Mouse (Mus musculus) heart, embryonic 13.5 days (tissue): Measurements from ENCODE around the gene Aqp8. TPM values are rescaled to one million over a fixed set of nuclear protein-coding genes. Genes with fewer than 3 reads are reported as not detected.

Experiments used
- ATAC-seq: fragments of 200-750 bp; cut with Nextera tagmentation; 2 replicates; pipeline ENCODE4 v1.8.0; 2017; ENCODE audit warnings: moderate TSS enrichment; ENCODE audit not compliant: insufficient number of reproducible peaks, low FRiP score, low TSS enrichment; ENCODE audit errors: extremely low read depth
- H3K27ac ChIP-seq: fragments of 300-500 bp; sonication (generic); replicated peaks from 2 replicates; pipeline ENCODE4 v1.5.1; 2015; ENCODE audit warnings: moderate library complexity, mild to moderate bottlenecking, inconsistent platforms
- H3K27me3 ChIP-seq: fragments of 300-500 bp; sonication (generic); replicated peaks from 2 replicates; pipeline ENCODE4 v1.6.1; 2015; ENCODE audit warnings: mild to moderate bottlenecking, inconsistent platforms
- H3K36me3 ChIP-seq: fragments of 300-500 bp; sonication (generic); 2 replicates; pipeline ENCODE4 v1.6.1; 2015; ENCODE audit warnings: mild to moderate bottlenecking, inconsistent platforms
- H3K4me1 ChIP-seq: fragments of 300-500 bp; sonication (generic); 2 replicates; pipeline ENCODE4 v1.6.1; 2015; ENCODE audit warnings: inconsistent platforms
- H3K4me2 ChIP-seq: fragments of 300-500 bp; sonication (generic); 2 replicates; pipeline ENCODE4 v1.6.1; 2015; ENCODE audit warnings: inconsistent platforms, mild to moderate bottlenecking, moderate library complexity
- H3K4me3 ChIP-seq: fragments of 300-500 bp; sonication (generic); 2 replicates; pipeline ENCODE4 v1.5.1; 2015; ENCODE audit warnings: moderate library complexity, mild to moderate bottlenecking, inconsistent platforms
- H3K9ac ChIP-seq: fragments of 300-500 bp; sonication (generic); 2 replicates; pipeline ENCODE4 v1.6.1; 2015; ENCODE audit warnings: inconsistent platforms, mild to moderate bottlenecking, moderate library complexity
- H3K9me3 ChIP-seq: fragments of 300-500 bp; sonication (generic); 2 replicates; pipeline ENCODE4 v1.6.1; 2016; ENCODE audit warnings: inconsistent platforms
- WGBS: fragments of 180-500 bp; shearing (Covaris S2); methylation state at CpG from one replicate; pipeline ENCODE4 v1.1.7; 2015; ENCODE audit warnings: mixed read lengths; 5-methylcytosine and 5-hydroxymethylcytosine counted together
- polyA plus RNA-seq: library from polyadenylated mRNA; unstranded; fragments of >200 nt; fragmentation: Nextera tagmentation; extraction: Ambion mirVana; gene quantifications from 2 replicates; pipeline ENCODE4 v1.2.1, GENCODE M21; 2015

Aqp8 gene
- polyA plus RNA-seq, 1 experiment from 2014 or later = 3.4 TPM

DNA sequence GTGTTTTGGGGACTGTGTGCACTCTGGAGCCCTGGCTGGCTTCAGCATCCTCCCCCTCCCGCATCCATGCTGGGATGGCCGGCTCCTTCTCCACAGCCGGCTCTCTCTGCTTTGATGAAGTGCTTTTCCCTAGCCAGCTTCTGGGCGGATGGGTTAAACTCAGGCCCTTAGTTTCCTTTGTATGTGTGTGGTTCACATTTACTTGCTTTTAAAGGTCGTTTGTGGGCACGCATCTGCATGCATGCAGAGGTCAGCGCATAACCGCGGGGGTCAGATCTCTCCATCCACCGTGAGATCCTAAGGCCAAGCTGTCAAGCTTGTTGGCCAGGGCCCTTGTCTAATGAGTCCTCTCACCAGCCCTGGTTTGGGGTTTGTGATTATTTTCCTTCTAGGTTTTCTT is 12.4 kb upstream of the Aqp8 start:
- H3K4me1 ChIP-seq = peaks cover 15% of the 10 kb centered on the region
- H3K4me2 ChIP-seq = no peak overlapping the region
- no peak for ATAC-seq
- H3K27me3 ChIP-seq = no peaks in the 10 kb centered on the region
- no peak overlapping the region for H3K4me3 ChIP-seq
- H3K9me3 ChIP-seq = no peaks in the 10 kb centered on the region
- WGBS = 79% methylated on average over 10 of the region's 10 CpGs
- H3K9ac ChIP-seq = no peak overlapping the region
- no peaks in the 10 kb centered on the region for H3K36me3 ChIP-seq
- no peak overlapping the region for H3K27ac ChIP-seq

DNA sequence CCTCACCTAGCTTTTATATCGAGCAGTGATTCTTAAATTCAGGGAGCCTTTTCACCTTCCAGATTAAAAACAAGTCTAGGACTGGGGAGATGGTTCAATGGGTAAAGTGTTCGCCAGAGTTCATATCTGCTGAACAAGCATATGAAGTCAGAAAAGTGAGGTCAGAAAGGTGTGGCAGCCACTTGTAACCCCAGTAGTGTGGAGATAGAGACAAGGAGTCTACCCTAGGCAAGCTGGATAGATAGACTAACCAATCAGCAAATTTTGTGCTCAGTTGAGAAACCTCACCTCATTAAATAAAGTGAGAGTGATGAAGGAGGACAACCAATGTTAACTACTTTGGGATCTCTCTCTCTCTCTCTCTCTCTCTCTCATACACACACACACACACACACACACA is 11.6 kb upstream of the Aqp8 start:
- H3K36me3 ChIP-seq = no peaks in the 10 kb centered on the region
- no peak overlapping the region for H3K4me3 ChIP-seq
- H3K4me2 ChIP-seq = no peak overlapping the region
- H3K4me1 ChIP-seq = peaks cover 15% of the 10 kb centered on the region
- no peak for ATAC-seq
- no peak overlapping the region for H3K9ac ChIP-seq
- no peaks in the 10 kb centered on the region for H3K27me3 ChIP-seq
- WGBS = 79% methylated on average over 2 of the region's 2 CpGs
- H3K9me3 ChIP-seq = no peaks in the 10 kb centered on the region
- H3K27ac ChIP-seq = no peak overlapping the region

DNA sequence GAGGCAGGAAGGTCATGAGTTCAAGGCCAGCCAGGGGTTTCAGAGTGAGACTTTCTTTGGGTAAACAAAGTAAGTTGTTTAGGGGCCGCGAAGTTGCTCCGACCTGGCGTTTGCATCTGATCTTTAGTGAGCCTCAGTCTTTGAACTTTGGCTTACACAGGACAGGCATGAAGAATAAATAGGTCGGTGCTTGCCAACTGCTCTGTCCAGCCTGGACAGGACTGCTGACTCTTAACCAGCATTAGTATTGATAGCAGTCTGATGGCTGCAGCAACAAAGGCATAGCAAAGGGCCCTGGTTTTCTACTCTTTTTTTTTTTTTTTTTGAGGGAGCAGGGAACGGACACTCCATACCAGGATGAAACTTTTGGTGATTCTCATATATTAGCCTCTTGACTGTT is 9.5 kb upstream of the Aqp8 start:
- no peaks in the 10 kb centered on the region for H3K9me3 ChIP-seq
- no peak for ATAC-seq
- H3K9ac ChIP-seq = no peak overlapping the region
- no peak overlapping the region for H3K27ac ChIP-seq
- 63% methylated on average over 6 of the region's 6 CpGs for WGBS
- H3K4me3 ChIP-seq = no peak overlapping the region
- H3K4me1 ChIP-seq = peaks cover 15% of the 10 kb centered on the region
- no peaks in the 10 kb centered on the region for H3K36me3 ChIP-seq
- H3K4me2 ChIP-seq = no peak overlapping the region
- H3K27me3 ChIP-seq = no peaks in the 10 kb centered on the region

DNA sequence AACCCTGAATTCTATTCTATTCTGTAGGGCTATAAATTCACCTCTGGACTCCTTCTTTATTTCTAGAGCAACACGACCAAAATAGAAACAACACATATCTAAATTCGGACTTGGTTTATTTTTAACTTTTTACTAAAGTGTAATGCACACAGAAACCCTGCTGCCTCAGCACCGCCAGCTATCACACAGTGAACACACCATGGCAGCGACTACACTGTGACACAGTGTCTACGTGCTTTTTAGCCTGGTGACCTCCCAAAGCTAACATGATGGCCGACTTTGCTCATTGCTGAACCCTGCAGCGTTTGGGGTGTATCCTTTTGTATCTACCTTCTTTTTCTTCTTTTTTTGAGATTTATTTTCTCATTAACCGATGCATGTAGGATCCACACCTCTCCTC is 9.0 kb upstream of the Aqp8 start:
- H3K4me1 ChIP-seq = peaks cover 15% of the 10 kb centered on the region
- H3K27ac ChIP-seq = 0 out of 2 replicates have a peak overlapping the region, but pooled peaks have one; percentile 12
- H3K4me2 ChIP-seq = no peak overlapping the region
- H3K27me3 ChIP-seq = no peaks in the 10 kb centered on the region
- no peak for ATAC-seq
- H3K9ac ChIP-seq = no peak overlapping the region
- H3K9me3 ChIP-seq = no peaks in the 10 kb centered on the region
- 57% methylated on average over 8 of the region's 8 CpGs for WGBS
- H3K4me3 ChIP-seq = no peak overlapping the region
- no peaks in the 10 kb centered on the region for H3K36me3 ChIP-seq

DNA sequence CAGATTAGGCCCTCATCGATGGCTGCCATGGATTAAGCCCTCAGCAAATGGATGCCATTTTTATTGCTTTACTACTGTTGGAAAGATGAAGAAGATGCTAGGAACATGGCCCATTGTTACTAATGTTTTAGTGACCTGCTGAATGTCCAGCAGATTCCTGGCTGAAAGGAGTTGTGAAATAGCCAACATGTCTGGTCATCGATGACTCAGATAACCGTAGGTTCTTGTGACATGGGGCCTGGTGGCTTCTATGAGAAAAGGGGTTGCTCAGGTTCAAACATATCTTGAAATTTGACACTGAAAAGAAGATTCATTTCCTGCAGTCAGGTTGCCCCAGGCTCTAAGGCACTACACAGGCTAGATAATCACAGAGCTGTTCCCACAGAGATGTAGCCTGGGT is 7.0 kb upstream of the Aqp8 start:
- Histone ChIP-seq H3K4me3 (no peak overlapping the region), H3K27ac (no peak overlapping the region), H3K9ac (no peak overlapping the region), H3K27me3 (no peaks in the 10 kb centered on the region), H3K4me2 (no peak overlapping the region), H3K4me1 (peaks cover 28% of the 10 kb centered on the region), H3K36me3 (no peaks in the 10 kb centered on the region), H3K9me3 (no peaks in the 10 kb centered on the region)
- 82% methylated on average over 3 of the region's 3 CpGs for WGBS
- ATAC-seq = no peak

DNA sequence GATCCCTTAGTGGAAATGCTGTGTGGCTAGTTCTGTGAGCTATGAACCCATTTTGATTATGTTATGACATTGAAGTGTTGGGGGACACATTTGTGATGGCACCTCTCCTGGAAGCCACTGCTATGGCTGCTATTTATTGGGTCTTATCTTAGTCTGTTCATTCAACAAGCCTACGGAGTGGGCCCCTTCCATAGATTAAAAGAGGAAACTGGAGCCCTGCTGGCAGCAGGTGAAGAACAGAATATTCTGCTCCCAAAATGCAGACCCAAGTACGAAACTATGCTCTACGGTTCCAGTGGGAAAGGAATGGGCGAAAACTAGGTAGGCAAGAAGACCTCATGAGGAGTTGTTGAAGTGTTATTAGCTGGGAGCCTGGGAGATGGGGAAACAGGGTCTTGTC is 3.8 kb upstream of the Aqp8 start:
- whole genome bisulfite sequencing = 82% methylated on average over 4 of the region's 4 CpGs
- no peak for ATAC-seq
- Histone ChIP-seq H3K27ac (no peak overlapping the region), H3K4me1 (peaks cover 35% of the 10 kb centered on the region), H3K9me3 (no peaks in the 10 kb centered on the region), H3K4me3 (no peak overlapping the region), H3K4me2 (no peak overlapping the region), H3K27me3 (no peaks in the 10 kb centered on the region), H3K9ac (no peak overlapping the region), H3K36me3 (no peaks in the 10 kb centered on the region)

DNA sequence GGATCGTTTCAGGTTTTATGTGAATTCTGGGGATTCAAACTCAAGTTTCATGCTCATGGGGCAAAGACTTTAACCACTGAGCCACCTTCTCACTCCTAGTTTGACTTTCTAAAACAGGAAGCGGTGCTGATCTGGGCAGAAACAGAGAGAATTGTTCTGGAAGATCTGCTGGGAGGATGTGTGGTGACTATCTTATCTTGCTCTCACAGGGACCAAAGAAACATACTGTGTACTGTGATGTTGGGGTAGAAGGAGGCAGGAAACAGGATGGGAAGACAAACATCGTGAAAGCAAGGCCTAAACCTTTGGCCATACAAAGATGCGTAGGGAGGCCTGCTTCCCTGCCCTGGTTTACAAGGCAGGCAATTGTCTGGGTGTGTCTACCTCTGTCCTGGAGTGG is 2.8 kb upstream of the Aqp8 start:
- Histone ChIP-seq H3K36me3 (no peaks in the 10 kb centered on the region), H3K4me2 (no peak overlapping the region; the same call in 1 of the 2 replicates), H3K4me1 (peaks cover 31% of the 10 kb centered on the region), H3K27me3 (no peaks in the 10 kb centered on the region), H3K27ac (peak overlapping the region; percentile 13; the same call in 1 of the 2 replicates), H3K4me3 (no peak overlapping the region), H3K9ac (no peak overlapping the region), H3K9me3 (no peaks in the 10 kb centered on the region)
- no peak for ATAC-seq
- 43% methylated on average over 4 of the region's 4 CpGs for WGBS

DNA sequence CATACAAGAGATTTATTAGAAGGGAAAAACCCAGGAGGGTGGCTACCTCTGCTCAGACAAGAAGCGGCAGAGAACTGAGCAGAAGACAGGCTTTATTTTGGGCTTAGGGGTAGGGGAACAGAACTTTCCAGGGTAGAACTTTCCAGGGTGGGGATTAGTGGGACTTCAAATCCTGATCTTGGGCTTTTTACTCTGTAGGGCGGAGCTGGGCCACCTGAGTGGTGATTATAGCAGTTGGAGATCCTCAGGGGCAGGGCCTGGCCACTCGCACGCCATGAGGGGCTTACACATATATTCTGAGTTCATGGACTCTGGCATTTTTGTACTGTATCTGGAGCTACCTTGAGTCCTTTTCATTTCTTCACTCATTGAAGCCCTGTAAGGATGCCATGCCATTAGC is 775 bp upstream of the Aqp8 start:
- H3K4me2 ChIP-seq = peak overlapping the region; percentile 42; the same call in 1 of the 2 replicates
- no peaks in the 10 kb centered on the region for H3K9me3 ChIP-seq
- H3K4me3 ChIP-seq = no peak overlapping the region
- H3K27me3 ChIP-seq = no peaks in the 10 kb centered on the region
- no peak overlapping the region for H3K27ac ChIP-seq
- no peaks in the 10 kb centered on the region for H3K36me3 ChIP-seq
- H3K9ac ChIP-seq = no peak overlapping the region
- WGBS = 86% methylated on average over 4 of the region's 4 CpGs
- ATAC-seq = no peak
- H3K4me1 ChIP-seq = peaks cover 31% of the 10 kb centered on the region

DNA sequence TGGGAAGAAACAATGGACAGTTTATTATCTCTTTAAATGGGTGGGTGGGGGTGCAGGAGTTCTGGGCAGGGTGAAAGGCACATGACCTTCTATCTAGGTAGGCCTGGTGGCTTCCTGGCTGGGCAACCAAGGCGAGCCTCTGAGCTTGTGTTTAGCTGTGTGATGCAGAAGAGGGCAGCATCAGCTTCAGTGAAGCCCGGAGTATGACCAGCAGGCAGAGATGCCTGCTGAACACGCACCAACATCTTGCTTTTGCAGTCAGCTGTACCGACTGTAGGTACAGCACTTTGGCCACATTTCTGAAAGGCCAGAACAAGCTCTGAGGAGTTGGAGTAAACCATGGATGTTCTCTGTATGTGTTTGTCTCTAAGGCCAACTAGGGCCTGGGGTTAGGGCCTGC is 1.5 kb downstream of the Aqp8 start:
- 0 out of 2 replicates have a peak overlapping the region, but pooled peaks have one; percentile 42 for H3K4me2 ChIP-seq
- no peaks in the 10 kb centered on the region for H3K27me3 ChIP-seq
- no peak overlapping the region for H3K27ac ChIP-seq
- H3K9ac ChIP-seq = no peak overlapping the region
- peaks cover 39% of the 10 kb centered on the region for H3K4me1 ChIP-seq
- H3K9me3 ChIP-seq = no peaks in the 10 kb centered on the region
- 77% methylated on average over 4 of the region's 4 CpGs for WGBS
- H3K36me3 ChIP-seq = no peaks in the 10 kb centered on the region
- no peak for ATAC-seq
- H3K4me3 ChIP-seq = no peak overlapping the region

DNA sequence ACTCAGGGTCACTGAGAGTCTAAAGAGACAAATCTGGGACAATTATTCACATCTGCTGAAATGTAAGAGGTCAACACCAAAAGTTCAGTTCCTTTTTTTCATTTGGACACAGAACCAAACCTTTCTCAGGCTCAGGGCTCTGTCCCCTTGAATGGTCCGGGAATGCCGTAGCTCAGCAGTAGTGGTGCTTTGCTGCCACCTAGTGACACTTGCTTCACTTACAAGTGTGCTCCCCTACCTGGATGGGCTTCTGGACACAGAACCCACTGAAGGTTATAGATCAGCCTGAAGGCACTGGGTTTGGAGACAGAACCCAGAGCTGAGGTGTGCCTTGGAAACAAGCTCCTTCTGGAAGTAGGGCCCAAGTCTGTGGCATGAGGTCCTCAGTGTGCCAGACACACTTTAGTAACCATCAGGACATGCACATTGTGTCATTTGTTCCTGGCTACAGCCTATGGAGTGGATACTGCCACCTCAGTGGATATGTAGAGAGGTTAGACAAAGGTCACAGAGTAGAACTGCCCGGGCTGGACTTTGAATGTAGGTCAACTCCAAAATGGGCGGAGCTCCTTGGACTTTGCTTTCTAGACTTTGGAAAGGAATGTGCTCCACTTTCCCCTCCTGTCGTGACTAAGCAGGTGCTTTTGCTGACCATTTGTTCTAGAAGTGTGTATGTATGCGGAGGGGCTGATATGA is 3.7 kb downstream of the Aqp8 start:
- Histone ChIP-seq H3K9me3 (no peaks in the 10 kb centered on the region), H3K36me3 (no peaks in the 10 kb centered on the region), H3K4me3 (no peak overlapping the region), H3K27ac (no peak overlapping the region), H3K4me2 (no peak overlapping the region), H3K4me1 (peaks cover 29% of the 10 kb centered on the region), H3K9ac (no peak overlapping the region), H3K27me3 (no peaks in the 10 kb centered on the region)
- no peak for ATAC-seq
- WGBS = 38% methylated on average over 6 of the region's 6 CpGs

DNA sequence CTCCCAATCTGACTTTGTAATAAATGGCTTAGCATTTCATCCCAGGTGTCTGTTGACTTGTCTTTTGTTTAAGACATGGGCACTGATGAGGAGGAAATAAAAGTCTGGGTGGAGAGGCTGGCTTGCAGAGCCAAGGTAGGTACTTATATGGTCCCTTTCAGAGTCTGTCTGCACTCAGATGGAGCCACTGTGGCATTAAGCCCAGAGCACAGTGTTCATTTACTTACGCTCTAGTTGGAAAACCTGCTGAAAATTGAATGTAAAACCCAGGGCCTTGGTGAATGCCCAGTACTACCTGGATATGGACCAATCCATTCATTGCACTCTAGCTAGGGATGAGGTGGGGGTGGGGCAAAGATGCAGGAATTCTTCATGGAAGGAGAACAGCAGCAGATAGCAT is 5.9 kb downstream of the Aqp8 start:
- H3K27ac ChIP-seq = no peak overlapping the region
- no peak for ATAC-seq
- H3K27me3 ChIP-seq = no peaks in the 10 kb centered on the region
- H3K4me3 ChIP-seq = no peak overlapping the region
- no peaks in the 10 kb centered on the region for H3K36me3 ChIP-seq
- peaks cover 8% of the 10 kb centered on the region for H3K9me3 ChIP-seq
- WGBS = 91% methylated on average over 1 of the region's 1 CpGs
- 0 out of 2 replicates have a peak overlapping the region, but pooled peaks have one; percentile 44 for H3K9ac ChIP-seq
- H3K4me1 ChIP-seq = peaks cover 11% of the 10 kb centered on the region
- H3K4me2 ChIP-seq = no peak overlapping the region

DNA sequence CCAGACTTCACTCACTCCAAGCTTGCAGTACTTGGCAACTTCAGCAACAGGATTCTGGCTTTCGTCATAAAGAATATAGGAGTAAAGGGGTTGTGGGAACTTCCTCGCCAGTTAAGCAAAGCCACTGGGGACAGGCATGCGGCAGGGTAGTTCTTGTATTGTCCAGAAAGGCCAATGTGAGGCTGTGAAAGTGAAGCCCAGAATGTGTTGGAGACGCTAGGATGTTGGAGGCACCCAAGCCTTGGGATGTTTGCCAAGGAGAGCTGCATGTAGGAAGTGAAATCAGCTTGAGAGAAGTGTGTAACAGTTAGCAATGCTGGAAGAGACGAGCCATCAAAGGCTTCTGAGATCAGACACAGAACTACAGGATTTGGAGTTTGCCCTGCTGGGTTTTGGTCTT is 25.6 kb downstream of the Aqp8 start:
- Histone ChIP-seq H3K4me3 (no peak overlapping the region), H3K4me2 (peak overlapping the region; percentile 27), H3K36me3 (peaks cover 14% of the 10 kb centered on the region; the same call in 1 of the 2 replicates), H3K27ac (no peak overlapping the region), H3K27me3 (no peaks in the 10 kb centered on the region), H3K9ac (no peak overlapping the region), H3K4me1 (peaks cover 11% of the 10 kb centered on the region; the same call in 1 of the 2 replicates), H3K9me3 (no peaks in the 10 kb centered on the region)
- WGBS = 54% methylated on average over 5 of the region's 5 CpGs
- ATAC-seq = no peak
